Mouse (Mus musculus) liver, adult 2 months (tissue): Measurements from ENCODE around the gene Abi3. TPM values are rescaled to one million over a fixed set of nuclear protein-coding genes. Genes with fewer than 3 reads are reported as not detected.

Source experiments
- DNase-seq: peaks from one replicate; pipeline ENCODE4 v3.0.0-alpha.2; 2011; ENCODE audit warnings: low read depth, low spot score; ENCODE audit errors: extremely low read depth
- H3K27ac ChIP-seq: fragments of 200-500 bp; replicated peaks from 2 replicates; pipeline ENCODE4 v1.5.1; 2012; ENCODE audit warnings: low read depth, mild to moderate bottlenecking, control low read depth, inconsistent platforms, low read length; ENCODE audit not compliant: insufficient read depth
- H3K27me3 ChIP-seq: fragments of 200-500 bp; 2 replicates; pipeline ENCODE4 v1.6.1; 2012; ENCODE audit warnings: mild to moderate bottlenecking, moderate library complexity, low read length, inconsistent platforms; ENCODE audit not compliant: control insufficient read depth, insufficient read depth
- H3K36me3 ChIP-seq: fragments of 200-500 bp; 2 replicates; pipeline ENCODE4 v1.6.1; 2012; ENCODE audit warnings: low read length, inconsistent platforms; ENCODE audit not compliant: control insufficient read depth, insufficient read depth
- H3K4me1 ChIP-seq: fragments of 200-500 bp; 2 replicates; pipeline ENCODE4 v1.6.1; 2011; ENCODE audit warnings: low read length; ENCODE audit not compliant: control insufficient read depth, insufficient read depth
- H3K4me3 ChIP-seq: fragments of 200-500 bp; 2 replicates; pipeline ENCODE4 v1.5.1; 2011; ENCODE audit warnings: low read depth, mild to moderate bottlenecking, control low read depth, low read length, moderate library complexity; ENCODE audit not compliant: insufficient read depth
- H3K79me2 ChIP-seq: fragments of 200-500 bp; 2 replicates; pipeline ENCODE4 v1.6.1; 2012; ENCODE audit warnings: inconsistent platforms, mild to moderate bottlenecking, low read length, moderate library complexity; ENCODE audit not compliant: control insufficient read depth, insufficient read depth
- H3K9ac ChIP-seq: fragments of 200-500 bp; 2 replicates; pipeline ENCODE4 v1.6.1; 2012; ENCODE audit warnings: low read depth, mild to moderate bottlenecking, control low read depth, inconsistent platforms, low read length
- CTCF ChIP-seq: fragments of 200-500 bp; IDR thresholded peaks from 2 replicates; pipeline ENCODE4 v1.5.1; 2011; ENCODE audit warnings: low read depth, low read length, control low read depth
- POLR2A ChIP-seq: fragments of 200-500 bp; IDR thresholded peaks from 2 replicates; pipeline ENCODE4 v1.6.1; 2011; ENCODE audit warnings: low read length, control low read depth; ENCODE audit not compliant: insufficient read depth; ENCODE audit errors: extremely low read depth
- WGBS: fragments of 180-500 bp; shearing (Covaris S2); methylation state at CpG from one replicate; pipeline ENCODE4 v1.1.7; 2018; 5-methylcytosine and 5-hydroxymethylcytosine counted together
- polyA plus RNA-seq: library from polyadenylated mRNA; depleted of rRNA; stranded (reverse); fragments of >200 nt; gene quantifications from 2 replicates; pipeline ENCODE4 v1.2.3, GENCODE M21; 2012
- total RNA-seq: library from RNA; depleted of rRNA; stranded (reverse); fragments of >200 nt; gene quantifications from 2 replicates; pipeline ENCODE4 v1.2.3, GENCODE M21; 2014

Gene Abi3
- total and polyA plus RNA-seq, 2 experiments, result 1.1 to 11.7 TPM

DNA sequence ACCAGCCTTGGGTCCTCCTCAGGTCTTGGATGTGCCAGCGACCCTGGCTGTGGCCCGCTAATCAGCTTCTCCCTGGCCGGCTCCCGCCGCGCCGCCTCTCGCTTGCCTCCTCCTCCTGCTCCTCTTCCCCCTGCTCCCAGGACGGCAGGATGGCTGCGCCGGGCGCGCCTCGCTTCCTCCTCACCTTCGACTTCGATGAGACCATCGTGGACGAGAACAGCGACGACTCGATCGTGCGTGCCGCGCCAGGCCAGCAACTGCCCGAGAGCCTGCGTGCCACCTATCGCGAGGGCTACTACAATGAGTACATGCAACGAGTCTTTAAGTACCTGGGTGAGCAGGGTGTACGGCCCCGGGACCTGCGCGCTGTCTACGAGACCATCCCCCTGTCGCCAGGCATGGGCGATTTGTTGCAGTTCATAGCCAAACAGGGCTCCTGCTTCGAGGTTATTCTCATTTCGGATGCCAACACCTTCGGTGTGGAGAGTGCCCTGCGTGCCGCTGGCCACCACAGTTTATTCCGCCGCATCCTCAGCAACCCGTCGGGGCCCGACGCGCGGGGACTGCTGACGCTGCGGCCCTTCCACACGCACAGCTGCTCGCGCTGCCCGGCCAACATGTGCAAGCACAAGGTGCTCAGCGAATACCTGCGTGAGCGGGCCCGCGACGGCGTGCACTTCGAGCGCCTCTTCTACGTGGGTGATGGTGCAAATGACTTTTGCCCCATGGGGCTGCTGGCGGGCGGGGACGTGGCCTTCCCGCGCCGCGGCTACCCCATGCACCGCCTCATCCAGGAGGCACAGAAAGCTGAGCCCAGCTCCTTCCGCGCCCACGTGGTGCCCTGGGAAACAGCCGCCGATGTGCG, 11.6 kb downstream of the Abi3 start:
- Histone ChIP-seq H3K27me3 (peaks cover 5% of the 10 kb centered on the region; the same call in 1 of the 2 replicates), H3K9ac (no peak overlapping the region), H3K4me1 (peaks cover 7% of the 10 kb centered on the region; the same call in 1 of the 2 replicates), H3K36me3 (no peaks in the 10 kb centered on the region), H3K79me2 (no peaks in the 10 kb centered on the region), H3K27ac (no peak overlapping the region), H3K4me3 (peak overlapping the region; percentile 3; the same call in 1 of the 2 replicates)
- 38% methylated on average over 80 of the region's 80 CpGs for WGBS
- DNase-seq, result no peak
- TF ChIP-seq POLR2A (no peak), CTCF (no peak)

DNA sequence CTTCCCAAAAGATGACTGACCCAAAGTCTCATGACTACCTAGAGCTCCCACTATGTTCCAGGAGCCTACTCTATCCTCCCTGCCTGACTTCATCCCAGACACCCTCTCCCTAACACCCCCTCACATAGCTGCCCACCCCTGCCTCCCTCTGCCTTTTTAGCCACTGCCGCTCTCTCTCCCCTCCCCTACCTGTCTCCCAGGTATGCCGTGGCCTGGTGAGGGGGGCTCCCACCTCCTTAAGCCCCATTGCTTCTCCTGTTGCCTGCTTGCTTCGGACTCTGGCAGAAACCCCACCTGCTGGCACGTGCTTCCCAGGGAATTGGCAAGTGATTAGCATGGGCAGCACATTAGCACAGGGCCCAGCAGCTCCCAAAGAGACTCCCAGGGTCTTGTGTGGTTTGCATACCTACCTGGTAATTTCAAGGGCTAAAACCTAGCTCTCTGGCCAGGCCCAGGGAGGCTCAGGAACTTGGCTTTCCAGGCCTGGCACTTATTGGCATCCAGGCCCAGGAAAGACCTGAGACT, 12.7 kb downstream of the Abi3 start:
- peaks cover 8% of the 10 kb centered on the region for H3K4me1 ChIP-seq
- H3K4me3 ChIP-seq, result no peak overlapping the region
- WGBS, result 81% methylated on average over 4 of the region's 4 CpGs

DNA sequence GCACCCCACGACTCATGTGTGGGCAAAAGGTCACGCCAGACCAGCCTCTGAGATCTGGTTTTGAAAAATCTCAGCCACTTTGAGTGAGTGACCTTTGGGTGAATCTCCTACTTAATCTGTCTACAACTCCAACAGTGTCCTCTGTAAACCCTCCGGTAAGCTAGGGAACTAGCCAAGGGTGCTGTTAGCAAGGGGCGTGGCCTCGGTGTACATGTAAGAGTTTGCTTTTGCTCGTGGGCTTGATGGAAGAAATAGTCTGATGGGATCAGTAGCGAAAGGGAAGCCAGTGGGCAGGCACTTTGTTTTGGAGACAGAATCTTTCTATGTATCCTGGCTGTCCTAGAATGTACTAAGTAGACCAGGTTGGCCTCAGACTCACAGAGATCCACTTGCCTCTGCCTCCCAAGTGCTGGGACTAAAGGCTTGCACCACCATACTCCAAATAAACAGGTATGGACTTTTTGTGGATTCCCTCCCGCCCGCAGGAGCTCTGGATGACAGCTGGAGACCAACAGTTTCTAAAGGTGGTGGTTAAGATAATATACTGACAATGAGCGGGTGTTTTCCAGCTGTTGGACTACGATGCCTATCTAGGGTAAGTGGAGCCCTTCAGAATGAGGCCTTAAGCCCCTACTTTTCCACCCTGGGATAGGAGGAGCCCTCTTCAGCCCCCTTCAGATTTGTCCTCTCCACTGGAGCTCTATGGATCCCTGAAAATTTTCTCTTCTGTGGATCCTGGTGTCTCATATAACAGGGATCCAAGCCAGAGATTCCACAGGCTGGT, 13.9 kb downstream of the Abi3 start:
- Histone ChIP-seq H3K27me3 (peaks cover 5% of the 10 kb centered on the region; the same call in 1 of the 2 replicates), H3K9ac (no peak overlapping the region), H3K79me2 (no peaks in the 10 kb centered on the region), H3K27ac (no peak overlapping the region), H3K4me3 (no peak overlapping the region), H3K4me1 (peaks cover 13% of the 10 kb centered on the region), H3K36me3 (no peaks in the 10 kb centered on the region)
- WGBS, result 82% methylated on average over 11 of the region's 11 CpGs
- TF ChIP-seq POLR2A, result no peak
- TF ChIP-seq CTCF, result no peak
- no peak for DNase-seq

More for the DNA sequence above, 12.7 kb downstream of the Abi3 start:
- DNase-seq, result no peak
- TF ChIP-seq CTCF, result no peak
- TF ChIP-seq POLR2A, result no peak
- H3K27ac ChIP-seq, result no peak overlapping the region
- H3K27me3 ChIP-seq, result peaks cover 5% of the 10 kb centered on the region; the same call in 1 of the 2 replicates
- H3K79me2 ChIP-seq, result no peaks in the 10 kb centered on the region
- no peaks in the 10 kb centered on the region for H3K36me3 ChIP-seq
- no peak overlapping the region for H3K9ac ChIP-seq

DNA sequence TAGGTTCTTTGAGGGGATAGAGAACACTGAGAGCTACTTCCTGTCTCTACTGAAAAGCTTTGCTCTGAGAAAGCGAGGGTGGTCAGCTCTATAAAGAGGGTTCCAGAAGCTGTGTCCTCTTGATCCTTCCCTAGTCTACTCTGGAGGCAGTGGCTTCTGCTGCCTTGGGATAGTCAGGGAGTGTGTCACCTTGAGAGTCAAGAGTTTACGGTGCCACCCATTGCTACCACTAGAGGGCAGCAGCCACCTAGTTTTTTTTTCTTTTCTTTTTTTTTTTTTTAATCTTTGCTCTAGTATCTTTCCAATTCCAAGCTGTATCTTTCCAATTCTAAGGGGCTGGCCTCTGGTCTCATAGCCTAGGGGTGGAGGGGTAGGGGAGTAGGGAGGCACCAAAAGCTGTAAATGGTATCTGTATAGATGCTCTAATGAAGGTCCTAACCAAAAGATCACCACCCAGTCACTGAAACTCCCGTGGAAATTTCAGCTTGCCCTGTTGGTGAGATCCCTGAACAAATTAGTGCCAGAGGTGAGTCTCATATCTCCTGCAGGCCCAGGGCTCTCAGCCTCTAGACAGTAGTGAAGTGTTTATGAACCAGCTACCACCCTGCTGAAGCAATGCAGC, 14.7 kb downstream of the Abi3 start:
- Histone ChIP-seq H3K27me3 (peaks cover 5% of the 10 kb centered on the region; the same call in 1 of the 2 replicates), H3K79me2 (no peaks in the 10 kb centered on the region), H3K4me1 (peaks cover 17% of the 10 kb centered on the region), H3K27ac (no peak overlapping the region), H3K9ac (no peak overlapping the region), H3K4me3 (no peak overlapping the region), H3K36me3 (no peaks in the 10 kb centered on the region)
- 21% methylated on average over 3 of the region's 3 CpGs for WGBS
- TF ChIP-seq CTCF, result peak; percentile 61
- no peak for TF ChIP-seq POLR2A
- peak; percentile 54 for DNase-seq

DNA sequence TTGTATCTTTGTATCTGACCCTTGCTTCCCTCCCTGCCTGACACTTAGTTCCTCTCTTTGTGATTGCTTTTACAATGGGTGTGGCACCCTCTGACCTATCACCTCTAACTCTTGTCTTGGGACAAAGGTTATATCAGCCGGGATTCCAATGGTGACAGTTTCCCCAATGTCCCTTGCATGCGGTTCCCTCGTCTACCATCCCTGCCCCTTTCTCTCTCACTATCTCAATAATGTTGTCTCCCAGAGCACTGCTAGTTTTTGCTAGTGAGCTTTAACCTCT, 15.2 kb downstream of the Abi3 start:
- peak; percentile 66 for DNase-seq
- WGBS, result 2% methylated on average over 3 of the region's 3 CpGs
- H3K4me3 ChIP-seq, result no peak overlapping the region
- H3K27me3 ChIP-seq, result peaks cover 5% of the 10 kb centered on the region; the same call in 1 of the 2 replicates
- no peaks in the 10 kb centered on the region for H3K79me2 ChIP-seq
- H3K9ac ChIP-seq, result no peak overlapping the region
- peaks cover 17% of the 10 kb centered on the region for H3K4me1 ChIP-seq
- no peaks in the 10 kb centered on the region for H3K36me3 ChIP-seq
- TF ChIP-seq CTCF (no peak), POLR2A (no peak)
- H3K27ac ChIP-seq, result no peak overlapping the region
